Mouse (Mus musculus) hindbrain, postnatal 0 days (tissue): ENCODE measurements at regions not wholly inside any gene's neighbourhood (a gene's known extent, or its start where the extent isn't known, plus 50 kb on each side); places are given as distances from the start of the nearest gene placed in this dataset.
"Not testable (repeated sequence)": the region's sequence is repeated elsewhere in the genome, so short reads cannot be mapped to it uniquely, and the experiment has no call there.

Experiments
- ATAC-seq: fragments of 200-750 bp; cut with Nextera tagmentation; 2 replicates; pipeline ENCODE4 v1.8.0; 2017; ENCODE audit warnings: mild to moderate bottlenecking, moderate TSS enrichment, moderate library complexity
- DNase-seq: peaks from one replicate; pipeline ENCODE4 v3.0.0-alpha.2; 2015; ENCODE audit warnings: low spot score
- H3K27ac ChIP-seq: fragments of 300-500 bp; sonication (generic); 2 replicates; pipeline ENCODE4 v1.5.1; 2014; ENCODE audit warnings: mild to moderate bottlenecking
- H3K27me3 ChIP-seq: fragments of 300-500 bp; sonication (generic); 2 replicates; pipeline ENCODE4 v1.6.1; 2014; ENCODE audit warnings: low read length, mixed read lengths; ENCODE audit not compliant: insufficient read depth
- H3K36me3 ChIP-seq: fragments of 300-500 bp; sonication (generic); 2 replicates; pipeline ENCODE4 v1.6.1; 2014; ENCODE audit warnings: low read length, mixed read lengths; ENCODE audit not compliant: insufficient read depth
- H3K4me1 ChIP-seq: fragments of 300-500 bp; sonication (generic); 2 replicates; pipeline ENCODE4 v1.6.1; 2014; ENCODE audit warnings: antibody characterized with exemption, low read length, mixed read lengths; ENCODE audit not compliant: insufficient read depth
- H3K4me2 ChIP-seq: fragments of 300-500 bp; sonication (generic); 2 replicates; pipeline ENCODE4 v1.6.1; 2014; ENCODE audit warnings: low read depth, mild to moderate bottlenecking, low read length, moderate library complexity, mixed read lengths
- H3K4me3 ChIP-seq: fragments of 300-500 bp; sonication (generic); 2 replicates; pipeline ENCODE4 v1.5.1; 2014; ENCODE audit warnings: low read length
- H3K9ac ChIP-seq: fragments of 300-500 bp; sonication (generic); replicated peaks from 2 replicates; pipeline ENCODE4 v1.6.1; 2014; ENCODE audit warnings: mild to moderate bottlenecking, low read length, moderate library complexity, mixed read lengths
- H3K9me3 ChIP-seq: fragments of 300-500 bp; sonication (generic); 2 replicates; pipeline ENCODE4 v1.6.1; 2016; ENCODE audit warnings: low read length, mixed read lengths
- CTCF ChIP-seq: IDR thresholded peaks from 2 replicates; pipeline ENCODE4 v1.5.1; 2016; ENCODE audit warnings: antibody characterized with exemption, control low read depth, low read depth
- WGBS: fragments of 180-500 bp; shearing (Covaris S2); extraction: QIAGEN DNeasy Blood & Tissue Kit; methylation state at CpG from one replicate; pipeline ENCODE4 v1.1.7; 2014; 5-methylcytosine and 5-hydroxymethylcytosine counted together

DNA sequence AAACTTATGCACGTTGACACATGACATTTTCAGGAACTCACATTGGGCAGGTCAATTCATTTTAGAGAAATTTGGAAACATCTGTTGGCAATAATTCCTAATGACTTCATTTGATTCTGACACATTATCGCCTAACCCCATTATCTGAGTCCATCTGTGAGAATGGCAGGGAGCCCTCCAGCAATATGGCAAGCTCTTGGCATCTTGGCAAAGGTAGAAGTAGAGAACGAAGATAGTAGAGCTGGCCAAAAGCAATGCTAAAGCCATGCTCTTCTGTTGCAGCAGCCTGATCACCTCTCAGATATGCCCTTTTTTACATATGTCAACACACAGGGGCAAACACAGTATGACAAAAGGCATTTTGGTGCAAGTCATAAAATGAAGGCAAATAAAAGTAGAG, 536.4 kb upstream of the Ins1 start:
- Histone ChIP-seq H3K4me2 (no peak overlapping the region), H3K4me1 (no peaks in the 10 kb centered on the region), H3K9me3 (no peaks in the 10 kb centered on the region), H3K9ac (no peak overlapping the region), H3K27me3 (no peaks in the 10 kb centered on the region), H3K27ac (no peak overlapping the region), H3K4me3 (no peak overlapping the region), H3K36me3 (no peaks in the 10 kb centered on the region)
- DNase-seq (peak; percentile 63), ATAC-seq (peak; percentile 47; the same call in 1 of the 2 replicates)
- no peak for TF ChIP-seq CTCF
- WGBS = 47% methylated on average over 3 of the region's 3 CpGs

GRCm38 (mm10) chr19:51740071-51740470, 524.0 kb upstream of the Ins1 start:
- ATAC-seq (no peak), DNase-seq (no peak)
- H3K9ac ChIP-seq = no peak overlapping the region
- no peaks in the 10 kb centered on the region for H3K4me1 ChIP-seq
- no peaks in the 10 kb centered on the region for H3K9me3 ChIP-seq
- H3K27me3 ChIP-seq = no peaks in the 10 kb centered on the region
- WGBS = 98% methylated on average over 1 of the region's 1 CpGs
- H3K36me3 ChIP-seq = no peaks in the 10 kb centered on the region
- TF ChIP-seq CTCF = no peak
- no peak overlapping the region for H3K4me2 ChIP-seq
- H3K4me3 ChIP-seq = no peak overlapping the region
- no peak overlapping the region for H3K27ac ChIP-seq

DNA sequence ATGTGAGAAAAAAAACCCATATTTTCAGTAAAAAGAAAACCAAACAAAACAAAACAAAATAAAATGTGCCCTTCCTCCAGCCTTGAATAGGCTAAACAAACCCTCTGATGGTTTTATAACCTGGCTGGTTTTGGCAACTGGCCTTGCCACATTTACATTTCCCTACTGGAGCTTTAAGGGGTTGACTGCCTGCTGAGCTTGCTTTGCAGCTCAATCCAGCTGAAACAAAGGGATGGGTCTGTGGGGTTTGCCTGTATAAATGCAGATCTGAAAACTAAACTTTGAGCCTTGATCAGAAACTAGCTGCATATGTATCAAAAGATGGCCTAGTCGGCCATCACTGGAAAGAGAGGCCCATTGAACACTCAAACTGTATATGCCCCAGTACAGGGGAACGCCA, 523.1 kb upstream of the Ins1 start:
- no peak for DNase-seq
- no peak for ATAC-seq
- Histone ChIP-seq H3K4me2 (no peak overlapping the region), H3K9me3 (no peaks in the 10 kb centered on the region), H3K4me3 (no peak overlapping the region), H3K27ac (no peak overlapping the region), H3K27me3 (no peaks in the 10 kb centered on the region), H3K4me1 (no peaks in the 10 kb centered on the region), H3K9ac (no peak overlapping the region), H3K36me3 (no peaks in the 10 kb centered on the region)
- WGBS = 81% methylated on average over 2 of the region's 2 CpGs
- TF ChIP-seq CTCF = no peak

GRCm38 (mm10) chr19:51742211-51742610, 521.9 kb upstream of the Ins1 start:
- H3K4me3 ChIP-seq, H3K36me3 ChIP-seq, H3K27ac ChIP-seq, H3K9me3 ChIP-seq, H3K27me3 ChIP-seq, H3K4me2 ChIP-seq, ATAC-seq, H3K9ac ChIP-seq, H3K4me1 ChIP-seq, DNase-seq: not testable (repeated sequence)
- WGBS = 92% methylated on average over 4 of the region's 4 CpGs

DNA sequence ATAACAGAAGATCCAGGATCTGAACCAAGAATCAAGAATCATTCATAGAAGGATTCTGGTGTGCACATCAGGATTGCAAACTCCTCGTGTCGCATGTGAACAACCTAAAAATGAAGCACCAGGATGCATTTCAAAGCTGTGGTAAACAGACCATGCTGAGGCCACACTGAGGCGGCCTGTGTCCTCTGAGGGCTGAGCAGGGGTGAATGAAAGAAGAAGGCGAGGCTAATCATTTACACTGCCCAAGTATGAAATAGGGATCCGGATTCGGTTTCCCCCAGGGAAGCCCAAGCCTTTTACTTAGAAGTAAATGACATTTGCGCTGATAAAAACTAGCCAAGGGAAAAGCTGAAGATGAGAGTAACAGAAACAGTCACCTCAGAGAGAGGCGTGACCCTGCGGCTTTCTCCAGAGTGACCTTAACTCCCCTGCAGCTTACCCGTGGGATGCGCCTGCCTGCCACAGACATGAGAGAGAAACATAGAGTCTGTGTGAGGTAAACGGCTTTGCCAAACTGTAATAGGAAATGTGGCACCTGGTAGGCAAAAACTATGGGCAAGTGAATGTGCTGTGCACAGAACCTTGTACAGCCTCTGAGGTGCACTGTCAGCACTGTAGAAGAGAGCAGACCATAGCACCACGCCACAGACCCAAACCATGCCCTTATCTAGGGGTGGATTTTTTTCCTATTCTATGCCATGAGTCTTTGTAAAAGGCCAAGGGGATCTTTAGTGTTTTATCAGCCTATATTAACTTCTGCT, 490.1 kb upstream of the Ins1 start:
- no peak overlapping the region for H3K9ac ChIP-seq
- H3K27me3 ChIP-seq = no peaks in the 10 kb centered on the region
- WGBS = 64% methylated on average over 13 of the region's 13 CpGs
- DNase-seq = no peak
- TF ChIP-seq CTCF = no peak
- no peaks in the 10 kb centered on the region for H3K4me1 ChIP-seq
- H3K27ac ChIP-seq = no peak overlapping the region
- H3K4me2 ChIP-seq = no peak overlapping the region
- no peaks in the 10 kb centered on the region for H3K9me3 ChIP-seq
- H3K4me3 ChIP-seq = no peak overlapping the region
- H3K36me3 ChIP-seq = no peaks in the 10 kb centered on the region
- no peak for ATAC-seq
